Mouse (Mus musculus) thymus, adult 2 months (tissue): ENCODE measurements around the gene Espnl. TPM values are rescaled to one million over a fixed set of nuclear protein-coding genes. Genes with fewer than 3 reads are reported as not detected.

Source experiments
- DNase-seq: peaks from one replicate; pipeline ENCODE4 v3.0.0; 2021
- H3K27ac ChIP-seq: fragments of 200-500 bp; 2 replicates; pipeline ENCODE4 v1.5.1; 2012; ENCODE audit warnings: low read length, control low read depth; ENCODE audit not compliant: control insufficient read depth, insufficient read depth
- H3K27me3 ChIP-seq: fragments of 200-500 bp; 2 replicates; pipeline ENCODE4 v1.6.1; 2012; ENCODE audit warnings: mild to moderate bottlenecking, low read length, moderate library complexity, mixed read lengths; ENCODE audit not compliant: control insufficient read depth, insufficient read depth
- H3K36me3 ChIP-seq: fragments of 200-500 bp; 2 replicates; pipeline ENCODE4 v1.6.1; 2012; ENCODE audit warnings: mild to moderate bottlenecking, low read length, moderate library complexity; ENCODE audit not compliant: control insufficient read depth, insufficient read depth
- H3K4me1 ChIP-seq: fragments of 200-500 bp; replicated peaks from 2 replicates; pipeline ENCODE4 v1.6.1; 2012; ENCODE audit warnings: low read length; ENCODE audit not compliant: control insufficient read depth, insufficient read depth
- H3K4me3 ChIP-seq: fragments of 200-500 bp; 2 replicates; pipeline ENCODE4 v1.5.1; 2012; ENCODE audit warnings: mild to moderate bottlenecking, low read length, control low read depth, moderate library complexity; ENCODE audit not compliant: control insufficient read depth, insufficient read depth
- CTCF ChIP-seq: fragments of 200-500 bp; IDR thresholded peaks from 2 replicates; pipeline ENCODE4 v1.5.1; 2012; ENCODE audit warnings: mild to moderate bottlenecking, control low read depth, low read length, moderate library complexity, borderline replicate concordance; ENCODE audit not compliant: control insufficient read depth, poor library complexity, insufficient read depth; ENCODE audit errors: extremely low read depth
- POLR2A ChIP-seq: fragments of 200-500 bp; IDR thresholded peaks from 2 replicates; pipeline ENCODE4 v1.6.1; 2012; ENCODE audit warnings: mild to moderate bottlenecking, low read length, control low read depth, moderate library complexity; ENCODE audit not compliant: control insufficient read depth, poor library complexity, insufficient read depth; ENCODE audit errors: extremely low read depth
- WGBS: fragments of 180-500 bp; shearing (Covaris S2); methylation state at CpG from one replicate; pipeline ENCODE4 v1.1.7; 2018; 5-methylcytosine and 5-hydroxymethylcytosine counted together
- polyA plus RNA-seq: library from polyadenylated mRNA; depleted of rRNA; stranded (reverse); fragments of >200 nt; gene quantifications from 2 replicates; pipeline ENCODE4 v1.2.3, GENCODE M21; 2012

Espnl gene
- polyA plus RNA-seq, 1 experiment = 0.85 TPM

DNA sequence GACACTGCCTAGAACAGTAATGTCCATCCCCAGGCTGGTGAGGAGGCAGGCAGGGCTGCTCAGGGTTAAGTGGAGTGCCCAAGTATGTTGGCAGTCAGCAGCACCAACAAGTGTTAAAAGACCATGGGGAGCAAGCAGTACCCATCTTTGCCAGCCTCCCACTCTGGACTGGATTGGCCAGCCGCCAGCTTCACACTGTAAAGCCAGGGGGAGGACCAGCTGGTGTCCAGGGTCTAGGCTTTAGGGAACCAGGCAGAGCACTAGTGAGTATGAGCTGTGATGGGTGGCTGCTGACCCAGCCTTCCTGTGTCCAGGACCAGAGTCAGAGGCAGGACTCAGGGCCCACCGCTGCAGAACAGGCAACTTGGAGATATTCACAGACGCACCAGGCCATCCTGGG is 22.1 kb downstream of the Espnl start:
- no peaks in the 10 kb centered on the region for H3K36me3 ChIP-seq
- 91% methylated on average over 3 of the region's 3 CpGs for WGBS
- TF ChIP-seq CTCF (no peak), POLR2A (no peak)
- H3K4me3 ChIP-seq = no peak overlapping the region
- DNase-seq = no peak
- H3K27ac ChIP-seq = no peak overlapping the region
- H3K27me3 ChIP-seq = no peaks in the 10 kb centered on the region; the same call in 1 of the 2 replicates
- peaks cover 3% of the 10 kb centered on the region for H3K4me1 ChIP-seq

- no peak for DNase-seq
- Histone ChIP-seq H3K4me1 (peaks cover 3% of the 10 kb centered on the region), H3K36me3 (no peaks in the 10 kb centered on the region), H3K27ac (no peak overlapping the region), H3K27me3 (no peaks in the 10 kb centered on the region; the same call in 1 of the 2 replicates), H3K4me3 (no peak overlapping the region)
- TF ChIP-seq CTCF (no peak), POLR2A (no peak)
- WGBS = 7% methylated on average over 68 of the region's 68 CpGs
These were observed 23.2 kb downstream of the Espnl start for GRCm38 (mm10) chr1:91344921-91345685.

DNA sequence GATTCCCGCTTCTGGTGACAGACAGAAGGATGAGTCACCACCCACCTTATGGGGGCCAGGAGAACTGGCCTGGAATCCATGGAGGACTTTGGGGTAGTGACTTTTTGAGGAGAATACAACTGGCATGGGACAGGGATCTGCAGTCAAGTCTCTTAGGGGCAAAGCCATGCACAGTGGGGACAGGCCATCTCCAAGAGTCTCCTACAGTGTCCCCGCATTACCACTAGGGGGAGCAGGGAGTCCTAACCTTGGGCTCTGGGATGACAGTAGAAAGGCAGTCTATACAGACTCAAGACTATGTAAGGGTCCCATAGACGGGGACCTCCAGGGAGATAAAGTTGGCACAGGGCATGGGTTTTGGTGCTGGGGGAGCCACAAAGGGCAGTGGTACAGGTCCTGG is 25.0 kb downstream of the Espnl start:
- Histone ChIP-seq H3K27me3 (no peaks in the 10 kb centered on the region; the same call in 1 of the 2 replicates), H3K36me3 (no peaks in the 10 kb centered on the region), H3K4me3 (no peak overlapping the region), H3K27ac (no peak overlapping the region), H3K4me1 (peaks cover 15% of the 10 kb centered on the region)
- peak; percentile 67 for DNase-seq
- WGBS = 38% methylated on average over 3 of the region's 3 CpGs
- TF ChIP-seq POLR2A (no peak), CTCF (peak; percentile 60; the same call in 1 of the 2 replicates)

GRCm38 (mm10) chr1:91350841-91351240 is 29.0 kb downstream of the Espnl start, which contains the start of gene Klhl30:
TSS of gene Klhl30 (plus strand) at chr1:91351016.
- H3K4me3 ChIP-seq = no peak within 1 kb of the TSS
- no peaks in the 10 kb centered on the region; the same call in 1 of the 2 replicates for H3K27me3 ChIP-seq
- no peak for DNase-seq
- 41% methylated on average over 4 of the region's 4 CpGs for WGBS
- H3K4me1 ChIP-seq = peaks cover 17% of the 10 kb centered on the region
- no peaks in the 10 kb centered on the region for H3K36me3 ChIP-seq
- H3K27ac ChIP-seq = no peak within 1 kb of the TSS
- no peak for TF ChIP-seq CTCF
- TF ChIP-seq POLR2A = no peak

DNA sequence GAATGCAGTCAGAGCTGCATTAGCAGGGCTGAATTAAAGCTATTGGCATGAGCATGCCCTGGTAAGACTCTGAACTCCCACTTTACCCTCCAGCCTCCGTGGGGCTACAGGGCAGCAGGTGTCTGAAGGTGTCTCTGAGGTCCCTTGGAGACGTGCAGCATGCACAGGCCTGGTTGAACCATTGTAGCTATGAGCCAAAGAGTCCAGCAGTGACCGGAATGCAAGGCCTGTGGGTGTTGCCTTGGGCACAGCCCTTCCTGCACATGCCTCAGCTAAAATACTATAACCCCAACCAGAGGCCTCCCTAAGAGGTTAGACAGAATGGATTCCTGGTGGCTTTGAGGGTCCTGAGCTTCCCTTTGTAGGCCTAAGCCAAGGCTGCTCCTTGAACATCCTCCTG is 29.4 kb downstream of the Espnl start:
- H3K27me3 ChIP-seq = no peaks in the 10 kb centered on the region; the same call in 1 of the 2 replicates
- H3K36me3 ChIP-seq = no peaks in the 10 kb centered on the region
- no peak overlapping the region for H3K27ac ChIP-seq
- TF ChIP-seq POLR2A (no peak), CTCF (no peak)
- peaks cover 17% of the 10 kb centered on the region for H3K4me1 ChIP-seq
- H3K4me3 ChIP-seq = no peak overlapping the region
- no peak for DNase-seq
- WGBS = 69% methylated on average over 3 of the region's 3 CpGs

DNA sequence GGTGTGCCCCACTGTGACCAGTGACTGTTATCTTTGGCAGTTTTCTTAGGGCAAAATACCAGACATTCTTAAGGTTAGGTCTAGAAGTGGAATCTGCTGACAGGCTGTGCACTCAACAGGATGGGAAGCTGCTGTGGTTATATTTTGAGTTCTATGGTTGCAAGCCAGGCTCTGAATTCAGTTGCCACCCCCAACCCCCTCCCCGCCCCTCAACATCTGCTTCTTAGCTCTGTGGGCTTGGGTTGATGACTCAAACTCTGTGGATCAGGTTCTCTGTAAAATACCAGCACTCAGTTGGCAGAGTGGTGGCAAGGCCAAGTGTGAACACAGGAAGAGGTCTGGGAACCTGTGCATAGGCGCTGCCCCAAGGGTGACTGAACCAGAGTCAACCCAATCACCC is 30.4 kb downstream of the Espnl start:
- Histone ChIP-seq H3K27me3 (no peaks in the 10 kb centered on the region), H3K27ac (no peak overlapping the region), H3K36me3 (no peaks in the 10 kb centered on the region), H3K4me1 (peaks cover 17% of the 10 kb centered on the region), H3K4me3 (no peak overlapping the region)
- DNase-seq = no peak
- WGBS = 15% methylated on average over 2 of the region's 2 CpGs
- TF ChIP-seq POLR2A (no peak), CTCF (no peak)

GRCm38 (mm10) chr1:91356105-91356504 is 34.2 kb downstream of the Espnl start:
- WGBS = 90% methylated on average over 11 of the region's 11 CpGs
- H3K27me3 ChIP-seq = no peaks in the 10 kb centered on the region
- no peak overlapping the region for H3K4me3 ChIP-seq
- no peak for TF ChIP-seq CTCF
- no peak for TF ChIP-seq POLR2A
- peaks cover 8% of the 10 kb centered on the region for H3K4me1 ChIP-seq
- DNase-seq = no peak
- H3K27ac ChIP-seq = no peak overlapping the region
- no peaks in the 10 kb centered on the region for H3K36me3 ChIP-seq
